Mouse (Mus musculus) layer of hippocampus, adult 18-20 months (tissue): ENCODE measurements at regions not wholly inside any gene's neighbourhood (a gene's known extent, or its start where the extent isn't known, plus 50 kb on each side); places are given as distances from the start of the nearest gene placed in this dataset.
"Not testable (repeated sequence)": the region's sequence is repeated elsewhere in the genome, so short reads cannot be mapped to it uniquely, and the experiment has no call there.

Experiments
- DNase-seq, 2 experiments: peaks; one replicate each; pipeline ENCODE4 v3.0.0; 2022; ENCODE audit warnings: low spot score in 2 of 2

- DNase-seq, result no peak
These were observed 66.9 kb downstream of the Twistnb start for GRCm38 (mm10) chr12:33496306-33496705.

- peak in 1 of 2 experiments; percentile 53 for DNase-seq
These were observed 68.0 kb downstream of the Twistnb start for GRCm38 (mm10) chr12:33497319-33497892.

GRCm38 (mm10) chr12:33541566-33541965, 112.1 kb downstream of the Twistnb start:
- DNase-seq, result no peak

- DNase-seq, result not testable (repeated sequence)
These were observed 122.2 kb downstream of the Twistnb start for GRCm38 (mm10) chr12:33551660-33552059.

GRCm38 (mm10) chr12:33552231-33552630, 122.8 kb downstream of the Twistnb start:
- no peak for DNase-seq

GRCm38 (mm10) chr12:33552651-33553050, 123.2 kb downstream of the Twistnb start:
- no peak for DNase-seq

GRCm38 (mm10) chr12:33553731-33554130, 124.3 kb downstream of the Twistnb start:
- DNase-seq, result no peak

- peak; percentile 22 to 63 for DNase-seq
These were observed 131.7 kb downstream of the Twistnb start for GRCm38 (mm10) chr12:33561141-33561540.

GRCm38 (mm10) chr12:33577877-33578428, 148.5 kb downstream of the Twistnb start:
- DNase-seq, result peak; percentile 41 to 76

- no peak for DNase-seq
These were observed 151.4 kb downstream of the Twistnb start for GRCm38 (mm10) chr12:33580809-33581208.

- DNase-seq, result peak in 1 of 2 experiments; percentile 28
These were observed 161.6 kb downstream of the Twistnb start for GRCm38 (mm10) chr12:33591031-33591430.

GRCm38 (mm10) chr12:33592431-33592911, 163.0 kb downstream of the Twistnb start:
- no peak for DNase-seq

GRCm38 (mm10) chr12:33592938-33593337, 163.5 kb downstream of the Twistnb start:
- peak in 1 of 2 experiments; percentile 60 for DNase-seq

GRCm38 (mm10) chr12:33593685-33594084, 164.2 kb downstream of the Twistnb start:
- DNase-seq, result no peak

- no peak for DNase-seq
These were observed 176.0 kb downstream of the Twistnb start for GRCm38 (mm10) chr12:33605393-33605792.

- DNase-seq, result peak in 1 of 2 experiments; percentile 17
These were observed 178.6 kb downstream of the Twistnb start for GRCm38 (mm10) chr12:33607811-33608602.

GRCm38 (mm10) chr12:33612378-33612777, 182.9 kb downstream of the Twistnb start:
- no peak for DNase-seq

- DNase-seq, result no peak
These were observed 191.0 kb downstream of the Twistnb start for GRCm38 (mm10) chr12:33620391-33620790.

GRCm38 (mm10) chr12:33626092-33626882, 196.9 kb downstream of the Twistnb start:
- no peak for DNase-seq

- peak in 1 of 2 experiments; percentile 1 for DNase-seq
These were observed 223.2 kb downstream of the Twistnb start for GRCm38 (mm10) chr12:33652597-33652996.

GRCm38 (mm10) chr12:33675508-33675907, 246.1 kb downstream of the Twistnb start:
- no peak for DNase-seq
